Mouse (Mus musculus) CH12.LX (cell line): Measurements from ENCODE around the gene Zfp956.

Source experiments
- BHLHE40 ChIP-seq: IDR thresholded peaks from 2 replicates; pipeline ENCODE4 v1.6.1; 2011; ENCODE audit warnings: mild to moderate bottlenecking, low read depth, low read length, improper control_type of control experiment
- CTCF ChIP-seq, 2 experiments: IDR thresholded peaks in 1 of 2; conservative IDR thresholded peaks in 1 of 2; 2 replicates each; pipeline ENCODE4 v1.5.1; 2011 to 2012; ENCODE audit warnings: low read depth in 2 of 2, low read length in 2 of 2, improper control_type of control experiment in 1 of 2, inconsistent platforms in 1 of 2, mild to moderate bottlenecking in 1 of 2, moderate library complexity in 1 of 2
- E2F4 ChIP-seq: IDR thresholded peaks from 2 replicates; pipeline ENCODE4 v1.6.1; 2011; ENCODE audit warnings: low read depth, low read length, improper control_type of control experiment; ENCODE audit not compliant: insufficient replicate concordance
- EP300 ChIP-seq: IDR thresholded peaks from 2 replicates; pipeline ENCODE4 v1.6.1; 2011; ENCODE audit warnings: low read length, improper control_type of control experiment
- ETS1 ChIP-seq: conservative IDR thresholded peaks from 2 replicates; pipeline ENCODE4 v1.6.1; 2012; ENCODE audit warnings: low read depth, mild to moderate bottlenecking, inconsistent platforms, low read length, improper control_type of control experiment, moderate library complexity
- MAX ChIP-seq: IDR thresholded peaks from 2 replicates; pipeline ENCODE4 v1.6.1; 2011; ENCODE audit warnings: low read length, improper control_type of control experiment
- MEF2A ChIP-seq: IDR thresholded peaks from 2 replicates; pipeline ENCODE4 v1.6.1; 2014; ENCODE audit warnings: low read depth, mild to moderate bottlenecking, inconsistent platforms, low read length, improper control_type of control experiment, borderline replicate concordance
- PAX5 ChIP-seq: IDR thresholded peaks from 2 replicates; pipeline ENCODE4 v1.6.1; 2012; ENCODE audit warnings: low read length, inconsistent platforms, mixed read lengths
- POLR2A ChIP-seq: IDR thresholded peaks from 2 replicates; pipeline ENCODE4 v1.6.1; 2011; ENCODE audit warnings: low read depth, mild to moderate bottlenecking, improper control_type of control experiment, low read length
- POLR2AphosphoS2 ChIP-seq: IDR thresholded peaks from 2 replicates; pipeline ENCODE4 v1.6.1; 2011; ENCODE audit warnings: low read depth, low read length, improper control_type of control experiment
- SMC3 ChIP-seq: IDR thresholded peaks from 2 replicates; pipeline ENCODE4 v1.6.1; 2011; ENCODE audit warnings: low read depth, low read length, improper control_type of control experiment
- ZNF384 ChIP-seq: IDR thresholded peaks from 2 replicates; pipeline ENCODE4 v1.6.1; 2012; ENCODE audit warnings: low read depth, low read length, improper control_type of control experiment, inconsistent platforms

DNA sequence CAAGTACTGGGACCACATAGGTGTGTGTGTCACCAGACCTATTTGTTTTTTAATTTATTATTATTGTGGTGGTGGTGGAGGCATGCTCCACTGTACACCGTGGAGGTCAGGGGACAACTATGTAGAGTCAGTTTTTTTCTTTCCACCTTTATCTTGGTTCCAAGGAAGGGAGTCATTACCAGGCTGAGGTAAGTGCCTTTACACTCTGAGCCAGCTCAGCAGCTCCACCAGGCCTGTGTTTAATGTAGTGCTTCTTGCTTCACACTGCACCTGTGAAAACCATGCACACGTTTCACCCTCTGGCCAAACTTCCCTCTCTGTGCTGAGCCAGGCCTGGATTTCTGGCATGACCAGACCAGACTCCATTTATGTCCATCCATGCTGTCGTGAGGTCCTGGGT lies 40.2 kb upstream of the Zfp956 start:
- TF ChIP-seq MEF2A (no peak), POLR2AphosphoS2 (no peak), SMC3 (no peak), PAX5 (no peak), MAX (no peak), CTCF (conservative IDR thresholded peaks at IDR 0.05 in 1 of 2, IDR thresholded peaks at IDR 0.05 in 1 of 2; ENCODE audit: low read depth in 2 of 2, low read length in 2 of 2) (no peak), POLR2A (no peak), ZNF384 (no peak), BHLHE40 (no peak), E2F4 (no peak), EP300 (no peak), ETS1 (no peak)
